Mouse (Mus musculus) ES-Bruce4 (cell line): ENCODE data around the gene Col26a1.

Experiments
- CTCF ChIP-seq: IDR thresholded peaks from one replicate; pipeline ENCODE4 v1.8.1; 2011; ENCODE audit warnings: low read depth, low read length
- EP300 ChIP-seq: IDR thresholded peaks from 2 replicates; pipeline ENCODE4 v1.6.1; 2011; ENCODE audit warnings: low read depth, low read length; ENCODE audit not compliant: insufficient read depth

GRCm38 (mm10) chr5:136863961-136864674 lies 18.9 kb downstream of the Col26a1 start:
- TF ChIP-seq CTCF: no peak
- peak; percentile 83 for TF ChIP-seq EP300
